Comparison of ENCODE assay signal across 14 mouse cellular contexts in genomic region chr16:22150421-22150820, GRCm38 (mm10). TPM values are rescaled to one million over a fixed set of nuclear protein-coding genes. Genes with fewer than 3 reads are reported as not detected.
DNase-seq lines count a peak whose midpoint lies in the region; ATAC-seq lines count a peak whose summit lies in the region.
"Had no signal": no experiment of that assay in that cellular context is flagged by ENCODE, and none has a peak within 500 bp of the region (broad histone marks: within the 10 kb centered on the region; RNA-seq: fewer than 3 reads in every experiment).

No protein-coding gene starts in this region.

- intact Hi-C loops in left cerebral cortex, postnatal 10 days (cut with DNase I): no loop called here

- peak overlapping the region; percentile 56 for H3K4me2 ChIP-seq in heart, embryonic 16.5 days (ENCODE audit: low read depth, low read length)
- 0 out of 2 replicates have a peak overlapping the region, but pooled peaks have one; percentile 20 for H3K4me2 ChIP-seq in stomach, embryonic 16.5 days (ENCODE audit: low read depth, low read length)
- H3K4me2 ChIP-seq: hindbrain, embryonic 14.5 days; neural tube, embryonic 15.5 days had no signal

- H3K27ac ChIP-seq in heart, embryonic 10.5 days: 0 out of 2 replicates have a peak overlapping the region, but pooled peaks have one; percentile 25
- H3K27ac ChIP-seq in heart, embryonic 16.5 days (ENCODE audit: low read length): peak overlapping the region; percentile 73
- 0 out of 2 replicates have a peak overlapping the region, but pooled peaks have one; percentile 30 for H3K27ac ChIP-seq in stomach, embryonic 16.5 days (ENCODE audit: low read length)
- H3K27ac ChIP-seq: hindbrain, embryonic 14.5 days; left cerebral cortex, adult 2 months; neural tube, embryonic 15.5 days had no signal

- H3K36me3 ChIP-seq in heart, embryonic 10.5 days: 0 out of 2 replicates have a peak, but pooled peaks cover 2% of the 10 kb centered on the region
- no peaks in the 10 kb centered on the region for H3K36me3 ChIP-seq in megakaryocyte, embryonic 14.5 days (replicated peaks; ENCODE audit: low read length)
- H3K36me3 ChIP-seq in heart, embryonic 16.5 days (ENCODE audit: control insufficient read depth, insufficient read depth): no peaks in the 10 kb centered on the region
- H3K36me3 ChIP-seq in stomach, embryonic 16.5 days (ENCODE audit: control insufficient read depth, insufficient read depth, low read length): no peaks in the 10 kb centered on the region
- H3K36me3 ChIP-seq: neural tube, embryonic 15.5 days had no signal

- DNase-seq in heart, embryonic 10.5 days (ENCODE audit: low spot score): no peak
- no peak for DNase-seq in heart, adult 9 months (ENCODE audit: low spot score in 2 of 2)
- DNase-seq in embryo, embryonic 11 days: no peak
- DNase-seq in left cerebral cortex, postnatal 10 days (ENCODE audit: extremely low spot score in 1 of 2, low spot score in 2 of 2): no peak
- DNase-seq: cerebellum, adult 11 months; kidney, postnatal 25 days; right cerebral cortex, postnatal 25 days had no signal

- no peaks in the 10 kb centered on the region for H3K27me3 ChIP-seq in heart, embryonic 10.5 days (ENCODE audit: insufficient read depth, poor library complexity, severe bottlenecking)
- peaks cover 23% of the 10 kb centered on the region for H3K27me3 ChIP-seq in megakaryocyte, embryonic 14.5 days (replicated peaks)
- no peaks in the 10 kb centered on the region for H3K27me3 ChIP-seq in heart, embryonic 16.5 days (ENCODE audit: control insufficient read depth, insufficient read depth, low read length)
- H3K27me3 ChIP-seq in stomach, embryonic 16.5 days (ENCODE audit: control insufficient read depth, insufficient read depth, low read length): no peaks in the 10 kb centered on the region
- H3K27me3 ChIP-seq: neural tube, embryonic 15.5 days had no signal

- no peaks in the 10 kb centered on the region for H3K9me3 ChIP-seq in heart, embryonic 10.5 days
- no peaks in the 10 kb centered on the region for H3K9me3 ChIP-seq in megakaryocyte, embryonic 14.5 days
- H3K9me3 ChIP-seq in heart, embryonic 16.5 days (replicated peaks; ENCODE audit: control insufficient read depth, low read length): no peaks in the 10 kb centered on the region
- no peaks in the 10 kb centered on the region for H3K9me3 ChIP-seq in stomach, embryonic 16.5 days (replicated peaks; ENCODE audit: control insufficient read depth, low read length)
- H3K9me3 ChIP-seq: neural tube, embryonic 15.5 days had no signal

- H3K4me3 ChIP-seq in heart, embryonic 10.5 days: no peak overlapping the region
- peak overlapping the region; percentile 50 for H3K4me3 ChIP-seq in megakaryocyte, embryonic 14.5 days (replicated peaks)
- H3K4me3 ChIP-seq in heart, embryonic 16.5 days (ENCODE audit: low read length): peak overlapping the region; percentile 33
- H3K4me3 ChIP-seq in stomach, embryonic 16.5 days (replicated peaks; ENCODE audit: low read length): no peak overlapping the region
- H3K4me3 ChIP-seq: left cerebral cortex, adult 2 months; neural tube, embryonic 15.5 days had no signal

- ATAC-seq in megakaryocyte, adult 5-6 weeks (ENCODE audit: poor library complexity, severe bottlenecking): no peak
- peak; percentile 37; the same call in 1 of the 2 replicates for ATAC-seq in heart, embryonic 16.5 days (replicated peaks; ENCODE audit: extremely low read depth, insufficient read depth, low FRiP score)
- ATAC-seq in stomach, embryonic 16.5 days (ENCODE audit: insufficient read depth, low FRiP score): no peak

- 31% methylated on average over 2 of the region's 2 CpGs for WGBS in heart, embryonic 10.5 days
- WGBS in heart, embryonic 16.5 days: 7% methylated on average over 2 of the region's 2 CpGs
- WGBS in stomach, embryonic 16.5 days: 17% methylated on average over 2 of the region's 2 CpGs

- H3K9ac ChIP-seq in heart, embryonic 16.5 days (ENCODE audit: low read length): peak overlapping the region; percentile 45
- no peak overlapping the region for H3K9ac ChIP-seq in stomach, embryonic 16.5 days (ENCODE audit: low read length)
- H3K9ac ChIP-seq: hindbrain, embryonic 14.5 days; neural tube, embryonic 15.5 days had no signal

- peaks cover 65% of the 10 kb centered on the region for H3K4me1 ChIP-seq in heart, embryonic 10.5 days
- peaks cover 17% of the 10 kb centered on the region for H3K4me1 ChIP-seq in megakaryocyte, embryonic 14.5 days
- peaks cover 28% of the 10 kb centered on the region for H3K4me1 ChIP-seq in heart, embryonic 16.5 days (ENCODE audit: control insufficient read depth, insufficient read depth, low read length)
- H3K4me1 ChIP-seq in stomach, embryonic 16.5 days (ENCODE audit: control insufficient read depth, insufficient read depth, low read length): peaks cover 35% of the 10 kb centered on the region

RNA-seq across cellular contexts. Expression of gene Igf2bp2, which starts 12.7 kb away (rescaled TPM):
- 117 and 143 TPM in 2 replicates for polyA plus RNA-seq in heart, embryonic 10.5 days (2016; fragmentation: Nextera tagmentation; extraction: Ambion mirVana)
- polyA plus RNA-seq in megakaryocyte, embryonic 14.5 days (2012; ENCODE audit: insufficient read depth, low replicate concordance): 3.1 and 7.6 TPM in 2 replicates
- total RNA-seq in megakaryocyte, adult 5-6 weeks (2015): 0.32 and 0.49 TPM in 2 replicates
- total RNA-seq in megakaryocyte, adult 5-6 weeks (2017): 0.45 and 0.99 TPM in 2 replicates
- 34.5 and 38.0 TPM in 2 replicates for polyA plus RNA-seq in heart, embryonic 16.5 days (2015; fragmentation: Nextera tagmentation; extraction: Ambion mirVana)
- polyA plus RNA-seq in stomach, embryonic 16.5 days (2015; fragmentation: Nextera tagmentation; extraction: Ambion mirVana): 103 and 106 TPM in 2 replicates
- total RNA-seq in left cerebral cortex, postnatal 10 days (2021): 1 to 10 TPM; 1.9 to 2.6 TPM

Comparison
In these comparisons a context has a peak if more than half of its experiments do, and no peak if none do; other contexts are left out.
1. H3K4me3 ChIP-seq: peak in megakaryocyte, embryonic 14.5 days (single experiment) and heart, embryonic 16.5 days (single experiment); none in heart, embryonic 10.5 days (single experiment) and stomach, embryonic 16.5 days (single experiment).
2. Peak in every context shown above with its lines, with median percentiles within 50 percentile points of each other: H3K27ac ChIP-seq.